Mouse (Mus musculus) naive thymus-derived CD4-positive, alpha-beta T cell, adult 2 months (primary cell): Measurements from ENCODE around the gene Arfip1.
A peak's percentile ranks its signal among the peaks of the same experiment; 100 is the strongest.
"Not testable (repeated sequence)": the region's sequence is repeated elsewhere in the genome, so short reads cannot be mapped to it uniquely, and the experiment has no call there.

Experiments used
- DNase-seq: peaks from one replicate; pipeline ENCODE4 v3.0.0-alpha.2; 2011; ENCODE audit warnings: low read depth

Arfip1 gene

DNA sequence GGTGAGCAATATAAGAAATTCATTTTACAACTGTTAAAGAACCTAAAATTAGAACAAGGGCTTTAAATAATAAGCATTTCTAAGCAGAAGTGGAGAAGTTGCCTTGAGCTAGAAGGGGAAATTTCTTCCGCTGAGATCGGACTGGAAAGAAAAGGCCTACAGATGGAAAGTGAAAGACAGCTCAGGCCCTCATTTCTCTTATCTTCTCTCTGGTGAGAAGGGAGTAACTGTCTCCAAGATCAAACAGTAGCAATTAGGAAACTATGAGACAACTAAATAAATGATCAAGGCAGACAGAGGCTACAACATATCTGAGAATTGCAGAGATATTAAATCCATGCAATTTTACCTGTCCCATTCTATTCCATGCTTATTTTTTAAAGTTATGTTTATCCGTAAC is 11.9 kb downstream of the Arfip1 start:
- no peak for DNase-seq

GRCm38 (mm10) chr3:84569587-84569986 is 12.8 kb downstream of the Arfip1 start:
- DNase-seq, result no peak

DNA sequence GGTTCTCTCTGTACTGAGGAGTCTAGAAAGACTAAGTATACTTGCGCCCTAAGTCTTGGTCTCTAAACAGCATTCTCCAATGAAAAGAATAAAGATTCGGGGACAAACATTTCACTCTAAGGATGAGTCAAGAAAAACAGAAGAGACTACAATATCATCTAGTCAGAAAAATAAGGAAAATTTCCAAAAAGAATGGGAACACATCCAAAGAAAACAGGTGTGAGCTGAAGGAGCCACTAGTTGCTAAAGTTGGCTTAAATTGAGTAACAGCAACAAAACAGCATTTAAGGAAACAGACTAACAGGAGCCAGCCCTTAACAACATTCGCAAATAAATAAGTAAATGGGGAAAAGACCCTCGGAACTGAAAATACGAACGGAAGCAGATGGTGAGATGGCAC is 13.9 kb downstream of the Arfip1 start:
- no peak for DNase-seq

- no peak for DNase-seq
Observed at GRCm38 (mm10) chr3:84563415-84563814, 19.0 kb downstream of the Arfip1 start.

GRCm38 (mm10) chr3:84562911-84563310 is 19.5 kb downstream of the Arfip1 start:
- not testable (repeated sequence) for DNase-seq

DNA sequence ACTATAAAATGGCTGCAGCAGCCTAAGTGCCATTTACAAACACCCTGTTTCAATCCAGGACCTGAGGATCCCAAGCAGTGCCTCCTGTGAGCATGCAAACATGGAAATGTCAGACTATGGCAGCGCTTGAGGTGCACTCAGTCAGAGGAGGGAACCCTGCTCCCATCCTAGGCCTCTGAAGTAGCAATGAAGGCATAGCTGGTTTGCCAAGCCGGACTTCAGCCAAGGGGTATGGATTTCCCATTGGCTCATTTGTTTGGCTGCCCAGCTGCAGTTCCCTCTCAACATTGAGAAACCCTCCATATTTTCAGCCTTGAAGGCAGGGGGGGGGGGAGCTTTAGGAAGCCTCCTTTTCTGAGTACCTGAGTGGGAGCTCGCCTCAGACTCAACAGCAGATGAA is 24.1 kb downstream of the Arfip1 start:
- DNase-seq, result no peak

GRCm38 (mm10) chr3:84555780-84556179 is 26.6 kb downstream of the Arfip1 start:
- DNase-seq, result no peak

GRCm38 (mm10) chr3:84547177-84547576 is 35.2 kb downstream of the Arfip1 start:
- DNase-seq, result peak; percentile 31

DNA sequence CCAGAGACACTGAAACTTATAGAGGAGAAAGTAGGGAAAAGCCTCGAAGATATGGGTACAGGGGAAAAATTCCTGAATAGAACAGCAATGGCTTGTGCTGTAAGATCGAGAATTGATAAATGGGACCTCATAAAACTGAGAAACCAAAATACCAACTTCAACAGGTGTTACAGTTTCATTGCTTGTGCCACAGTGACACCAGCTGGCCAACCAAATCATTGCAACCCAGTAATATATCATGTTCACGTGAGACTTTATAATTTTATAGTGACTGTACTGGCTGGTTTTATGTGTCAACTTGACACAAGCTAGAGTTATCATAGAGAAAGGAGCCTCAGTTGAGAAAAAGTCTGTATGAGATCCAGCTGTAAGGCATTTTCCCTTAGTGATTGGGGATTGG is 40.0 kb downstream of the Arfip1 start:
- peak; percentile 79 for DNase-seq

DNA sequence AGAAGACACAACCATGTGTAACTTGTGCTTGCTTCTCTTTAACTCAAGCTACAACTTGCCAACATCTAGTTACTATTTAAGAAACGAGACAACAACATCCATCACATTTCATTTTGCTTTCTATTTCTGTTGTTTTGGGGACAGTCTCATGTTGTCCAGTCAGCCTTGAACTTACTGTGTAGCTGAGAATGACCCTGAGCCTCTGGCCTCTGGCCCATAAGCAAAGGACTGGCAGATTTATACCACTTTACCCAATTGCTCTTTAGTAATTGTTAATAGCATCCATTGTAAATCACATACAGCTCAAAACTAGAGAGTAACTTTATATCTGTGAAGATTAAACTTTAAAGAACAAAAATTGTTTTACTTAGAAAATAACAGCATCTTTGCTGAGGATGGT is 40.5 kb downstream of the Arfip1 start:
- DNase-seq, result no peak

- no peak for DNase-seq
Observed at GRCm38 (mm10) chr3:84540640-84541039, 41.8 kb downstream of the Arfip1 start.

DNA sequence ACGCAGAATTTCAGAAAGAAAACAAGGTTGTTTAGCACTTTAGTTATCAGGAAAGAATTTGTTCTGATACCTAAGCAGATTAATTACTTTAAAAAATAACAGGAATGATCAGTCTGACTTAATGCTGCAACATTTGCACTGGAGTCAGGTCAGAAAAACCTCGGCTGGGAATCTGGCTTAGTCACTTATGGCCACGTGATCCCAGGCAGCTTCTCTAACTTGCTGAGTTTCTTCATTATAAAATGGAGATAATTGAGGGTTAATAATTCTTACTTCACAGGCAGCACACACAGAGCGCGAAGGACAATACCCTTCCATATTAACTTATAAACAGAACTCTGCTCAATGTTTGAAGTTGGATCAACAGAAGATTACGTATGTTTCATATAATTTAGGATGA is 45.4 kb downstream of the Arfip1 start:
- no peak for DNase-seq

DNA sequence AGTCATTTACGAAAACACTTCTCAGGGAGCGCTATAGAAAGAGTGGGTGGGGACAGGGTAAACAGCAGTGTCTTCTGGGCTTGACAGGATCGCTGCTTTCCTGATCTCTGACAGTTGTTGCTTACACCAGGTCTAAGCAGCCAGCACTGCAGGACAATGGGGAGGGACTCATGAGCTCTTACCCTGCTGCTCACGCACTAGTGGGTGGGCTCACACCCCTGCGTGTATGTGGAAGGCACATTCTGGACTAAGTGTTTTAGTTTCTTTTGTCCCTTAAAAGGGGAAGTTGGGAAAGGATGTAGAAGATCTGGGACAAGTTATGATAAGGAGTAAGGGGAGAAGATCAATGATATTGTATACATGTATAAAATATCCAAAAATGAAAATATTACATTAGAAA is 49.2 kb downstream of the Arfip1 start:
- no peak for DNase-seq

DNA sequence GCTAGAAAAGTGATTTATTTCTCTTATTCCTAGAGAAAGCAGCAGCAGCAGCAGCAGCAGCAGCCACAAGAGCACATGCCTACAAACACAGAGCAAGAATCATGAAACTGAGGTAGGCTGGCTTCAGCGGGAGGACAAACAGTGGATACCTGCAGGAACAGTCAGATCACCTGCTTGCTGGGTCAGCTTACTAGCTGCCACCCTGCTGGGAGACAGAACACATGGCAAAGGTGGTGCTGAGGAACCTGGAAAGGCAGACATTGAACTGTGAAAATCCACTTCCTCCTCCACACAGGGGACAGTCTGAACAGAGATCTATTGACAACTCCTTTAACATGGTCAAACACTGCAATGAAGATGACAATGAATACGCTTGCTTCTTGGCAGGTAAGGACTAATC is 53.4 kb downstream of the Arfip1 start:
- DNase-seq, result no peak

GRCm38 (mm10) chr3:84524952-84525351 is 57.5 kb downstream of the Arfip1 start:
- no peak for DNase-seq

GRCm38 (mm10) chr3:84516163-84516562 is 66.3 kb downstream of the Arfip1 start:
- DNase-seq, result no peak

- no peak for DNase-seq
Observed at GRCm38 (mm10) chr3:84512774-84513515, 69.5 kb downstream of the Arfip1 start.

GRCm38 (mm10) chr3:84505193-84505592 is 77.2 kb downstream of the Arfip1 start:
- DNase-seq, result no peak

DNA sequence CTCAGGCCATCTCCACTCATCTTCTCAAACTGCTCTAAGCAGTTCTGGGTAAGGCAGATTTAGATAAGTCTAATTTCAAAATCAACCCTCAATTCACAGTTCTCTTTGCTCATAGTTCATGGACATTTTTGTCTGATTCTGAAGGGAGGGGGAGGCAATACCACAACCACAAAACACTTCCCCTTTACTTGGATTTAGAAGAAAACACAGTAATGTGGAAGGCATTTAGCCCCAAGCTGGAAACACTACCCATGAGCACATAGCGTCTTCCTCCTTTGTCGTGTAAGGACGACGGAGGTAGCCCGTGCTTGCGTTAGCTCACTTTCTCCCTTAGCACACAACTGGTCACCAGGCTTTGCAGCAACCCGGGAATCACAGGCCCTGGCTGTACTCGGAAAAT is 78.1 kb downstream of the Arfip1 start:
- no peak for DNase-seq

DNA sequence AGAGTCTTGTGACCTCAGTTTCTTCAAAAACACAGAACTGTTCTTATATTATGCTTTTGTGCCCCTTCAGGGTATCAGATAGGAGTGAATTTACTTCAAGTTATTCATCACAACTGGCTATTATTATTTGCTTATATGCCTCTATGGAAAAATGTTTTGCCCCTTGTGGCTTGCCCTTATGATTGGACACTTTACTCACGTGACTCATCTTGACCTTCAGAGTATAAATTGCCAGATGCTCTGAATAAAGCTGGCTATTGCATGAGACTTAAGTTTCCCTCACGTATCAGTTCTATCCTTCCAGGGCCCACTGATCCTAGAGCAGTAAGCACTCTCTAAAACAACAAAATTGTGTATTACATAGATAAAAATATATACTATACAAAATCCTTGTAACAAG is 80.3 kb downstream of the Arfip1 start:
- no peak for DNase-seq

- no peak for DNase-seq
Observed at GRCm38 (mm10) chr3:84500491-84500890, 81.9 kb downstream of the Arfip1 start.

DNA sequence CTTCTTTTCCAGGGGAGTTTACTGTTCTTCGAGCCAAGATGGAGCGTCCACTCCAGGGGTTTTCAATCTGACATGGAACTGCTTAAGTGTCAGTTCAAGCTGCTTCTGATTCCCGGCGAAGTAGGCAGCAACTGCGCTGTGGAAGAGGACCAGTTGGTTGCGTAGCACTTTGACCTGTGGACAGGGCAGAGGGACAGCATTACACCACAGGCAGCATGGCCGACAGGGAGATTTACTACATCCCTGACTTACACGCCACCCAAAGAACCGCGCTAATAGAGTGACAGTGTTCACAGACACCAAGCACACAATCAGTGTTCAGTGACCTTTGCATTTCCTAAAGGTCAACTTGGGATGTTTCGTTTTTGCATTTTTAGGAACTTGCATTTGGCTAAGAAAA is 84.7 kb downstream of the Arfip1 start:
- DNase-seq, result no peak

DNA sequence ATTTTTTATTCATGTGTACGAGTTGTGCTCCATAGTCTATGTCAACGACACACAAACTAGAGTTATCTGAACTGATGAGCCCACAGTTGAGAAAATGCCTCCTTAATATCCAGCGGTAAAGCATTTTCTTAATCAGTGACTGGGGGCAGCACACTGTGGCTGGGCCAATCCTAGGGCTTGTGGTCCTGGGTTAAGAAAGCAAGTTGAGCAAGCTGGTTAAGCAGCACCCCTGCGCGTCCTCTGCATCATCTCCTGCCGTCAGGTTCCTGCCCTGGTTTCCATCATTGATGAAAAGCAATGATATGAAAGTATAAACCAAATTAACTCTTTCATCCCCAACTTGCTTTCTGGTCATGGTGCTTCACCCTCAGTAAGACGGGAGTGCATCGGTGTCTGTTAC is 89.8 kb downstream of the Arfip1 start:
- DNase-seq, result no peak

- DNase-seq, result no peak
Observed at GRCm38 (mm10) chr3:84492148-84492547, 90.3 kb downstream of the Arfip1 start.
